Mouse (Mus musculus) E14TG2a.4 (cell line): Measurements from ENCODE around the gene Rexo4.

Experiments
- CTCF ChIP-seq: conservative IDR thresholded peaks from 2 replicates; pipeline ENCODE4 v1.5.1; 2014; ENCODE audit warnings: low read length
- POU5F1 ChIP-seq: IDR thresholded peaks from 2 replicates; pipeline ENCODE4 v1.6.1; 2014; ENCODE audit warnings: low read length, borderline replicate concordance

- TF ChIP-seq CTCF, result no peak
- TF ChIP-seq POU5F1, result no peak
These were observed 57.8 kb downstream of the Rexo4 start for GRCm38 (mm10) chr2:26906431-26906830.
